Mouse (Mus musculus) intestine, postnatal 0 days (tissue): Measurements from ENCODE around the gene 2810004N23Rik. TPM values are rescaled to one million over a fixed set of nuclear protein-coding genes. Genes with fewer than 3 reads are reported as not detected.
A peak's percentile ranks its signal among the peaks of the same experiment; 100 is the strongest.

Source experiments
- ATAC-seq: fragments of 200-750 bp; cut with Nextera tagmentation; 2 replicates; pipeline ENCODE4 v1.8.0; 2017; ENCODE audit warnings: mild to moderate bottlenecking, moderate TSS enrichment, moderate library complexity
- H3K27ac ChIP-seq: fragments of 300-500 bp; sonication (generic); 2 replicates; pipeline ENCODE4 v1.5.1; 2014; ENCODE audit warnings: mild to moderate bottlenecking, low read depth, low read length, moderate library complexity
- H3K27me3 ChIP-seq: fragments of 300-500 bp; sonication (generic); replicated peaks from 2 replicates; pipeline ENCODE4 v1.6.1; 2014; ENCODE audit warnings: low read length, mixed read lengths; ENCODE audit not compliant: control insufficient read depth, insufficient read depth
- H3K36me3 ChIP-seq: fragments of 300-500 bp; sonication (generic); 2 replicates; pipeline ENCODE4 v1.6.1; 2014; ENCODE audit warnings: mild to moderate bottlenecking, moderate library complexity; ENCODE audit not compliant: control insufficient read depth, insufficient read depth
- H3K4me1 ChIP-seq: fragments of 300-500 bp; sonication (generic); replicated peaks from 2 replicates; pipeline ENCODE4 v1.6.1; 2014; ENCODE audit warnings: antibody characterized with exemption, low read length, mixed read lengths; ENCODE audit not compliant: control insufficient read depth, insufficient read depth
- H3K4me2 ChIP-seq: fragments of 300-500 bp; sonication (generic); replicated peaks from 2 replicates; pipeline ENCODE4 v1.6.1; 2014; ENCODE audit warnings: low read depth, mild to moderate bottlenecking, moderate library complexity
- H3K4me3 ChIP-seq: fragments of 300-500 bp; sonication (generic); 2 replicates; pipeline ENCODE4 v1.5.1; 2014; ENCODE audit warnings: low read depth, low read length
- H3K9ac ChIP-seq: fragments of 300-500 bp; sonication (generic); 2 replicates; pipeline ENCODE4 v1.6.1; 2014; ENCODE audit warnings: mild to moderate bottlenecking, low read depth, low read length
- H3K9me3 ChIP-seq: fragments of 300-500 bp; sonication (generic); 2 replicates; pipeline ENCODE4 v1.6.1; 2016; ENCODE audit warnings: mixed run types; ENCODE audit not compliant: control insufficient read depth
- CTCF ChIP-seq: sonication (generic); IDR thresholded peaks from 2 replicates; pipeline ENCODE4 v1.5.1; 2016; ENCODE audit warnings: low read depth, mild to moderate bottlenecking, control low read depth, antibody characterized with exemption, moderate library complexity
- WGBS: fragments of 180-500 bp; shearing (Covaris S2); extraction: QIAGEN DNeasy Blood & Tissue Kit; methylation state at CpG from one replicate; pipeline ENCODE4 v1.1.7; 2014; 5-methylcytosine and 5-hydroxymethylcytosine counted together
- polyA plus RNA-seq: library from polyadenylated mRNA; unstranded; fragments of >200 nt; fragmentation: Nextera tagmentation; extraction: Ambion mirVana; gene quantifications from 2 replicates; pipeline ENCODE4 v1.2.1, GENCODE M21; 2015

Gene 2810004N23Rik
- polyA plus RNA-seq, 1 experiment from 2014 or later = 17.7 TPM

GRCm38 (mm10) chr8:124869708-124870107 is 6.8 kb upstream of the 2810004N23Rik start:
- no peak overlapping the region for H3K4me3 ChIP-seq
- peaks cover 40% of the 10 kb centered on the region for H3K36me3 ChIP-seq
- H3K27ac ChIP-seq = no peak overlapping the region
- TF ChIP-seq CTCF = no peak
- H3K27me3 ChIP-seq = no peaks in the 10 kb centered on the region
- H3K9me3 ChIP-seq = no peaks in the 10 kb centered on the region
- no peaks in the 10 kb centered on the region for H3K4me1 ChIP-seq
- 81% methylated on average over 6 of the region's 6 CpGs for WGBS
- no peak overlapping the region for H3K9ac ChIP-seq
- no peak for ATAC-seq
- H3K4me2 ChIP-seq = no peak overlapping the region

DNA sequence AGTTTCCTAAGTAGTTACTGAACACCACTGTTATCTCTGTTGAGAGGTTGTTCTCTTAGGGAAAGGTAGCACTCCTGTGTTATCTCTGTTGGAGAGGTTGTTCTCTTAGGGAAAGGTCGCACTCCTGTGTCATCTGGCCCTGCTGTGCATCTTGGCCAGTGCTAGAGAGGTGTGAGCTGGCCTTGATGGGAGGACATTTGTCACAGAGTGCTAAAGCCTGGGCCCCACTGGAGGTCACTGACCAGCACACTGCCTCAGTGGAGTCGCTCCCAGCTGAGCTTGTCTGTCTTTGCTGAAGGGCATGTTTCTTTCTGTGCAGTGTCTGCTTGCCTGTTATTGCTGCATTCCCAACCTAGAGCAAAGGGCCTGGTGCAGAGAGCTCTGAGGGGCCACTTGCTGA is 4.2 kb upstream of the 2810004N23Rik start:
- 41% methylated on average over 2 of the region's 2 CpGs for WGBS
- Histone ChIP-seq H3K27me3 (no peaks in the 10 kb centered on the region), H3K4me3 (no peak overlapping the region), H3K9ac (no peak overlapping the region), H3K9me3 (no peaks in the 10 kb centered on the region), H3K4me2 (no peak overlapping the region), H3K4me1 (no peaks in the 10 kb centered on the region), H3K27ac (no peak overlapping the region), H3K36me3 (peaks cover 17% of the 10 kb centered on the region; the same call in 1 of the 2 replicates)
- TF ChIP-seq CTCF = no peak
- ATAC-seq = no peak

DNA sequence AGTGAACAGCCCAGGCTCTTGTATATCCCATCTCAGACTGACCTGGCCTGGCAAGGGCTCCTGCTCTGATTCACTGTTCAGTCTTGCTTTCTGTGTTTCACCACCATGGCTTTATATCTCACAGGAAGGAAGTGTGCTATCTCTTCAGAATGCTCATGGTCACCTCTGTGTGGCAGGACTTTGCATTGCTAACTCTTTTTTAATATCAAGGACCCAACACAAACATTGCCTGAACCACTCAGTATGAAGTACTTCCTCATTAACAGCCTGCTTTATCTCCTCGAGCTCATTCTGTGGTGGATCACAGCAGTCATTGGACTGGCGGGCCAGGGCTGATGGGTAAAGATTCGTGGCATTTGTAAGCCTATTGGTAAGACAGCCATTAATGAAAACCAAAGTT is 3.7 kb upstream of the 2810004N23Rik start:
- 45% methylated on average over 3 of the region's 3 CpGs for WGBS
- Histone ChIP-seq H3K36me3 (peaks cover 13% of the 10 kb centered on the region; the same call in 1 of the 2 replicates), H3K4me3 (no peak overlapping the region), H3K9ac (no peak overlapping the region), H3K27me3 (no peaks in the 10 kb centered on the region), H3K4me1 (no peaks in the 10 kb centered on the region), H3K4me2 (no peak overlapping the region), H3K27ac (no peak overlapping the region), H3K9me3 (no peaks in the 10 kb centered on the region)
- TF ChIP-seq CTCF = no peak
- no peak for ATAC-seq

- Histone ChIP-seq H3K27me3 (no peaks in the 10 kb centered on the region), H3K4me2 (peak overlapping the region; percentile 79), H3K4me3 (peak overlapping the region; percentile 91), H3K9ac (peak overlapping the region; percentile 92), H3K4me1 (no peaks in the 10 kb centered on the region), H3K27ac (no peak overlapping the region), H3K36me3 (peaks cover 9% of the 10 kb centered on the region; the same call in 1 of the 2 replicates), H3K9me3 (no peaks in the 10 kb centered on the region)
- TF ChIP-seq CTCF = peak; percentile 10; the same call in 1 of the 2 replicates
- 4% methylated on average over 8 of the region's 8 CpGs for WGBS
- ATAC-seq = no peak
Observed at GRCm38 (mm10) chr8:124863729-124864128, 809 bp upstream of the 2810004N23Rik start.

GRCm38 (mm10) chr8:124863163-124863677 is 300 bp upstream of the 2810004N23Rik start:
- peak; percentile 27 for TF ChIP-seq CTCF
- peak overlapping the region; percentile 87 for H3K27ac ChIP-seq
- no peak; the same call in 1 of the 2 replicates for ATAC-seq
- H3K27me3 ChIP-seq = no peaks in the 10 kb centered on the region
- H3K4me1 ChIP-seq = no peaks in the 10 kb centered on the region
- H3K36me3 ChIP-seq = peaks cover 11% of the 10 kb centered on the region; the same call in 1 of the 2 replicates
- H3K4me2 ChIP-seq = peak overlapping the region; percentile 79
- WGBS = under 1% methylated on average over 33 of the region's 33 CpGs
- peak overlapping the region; percentile 91 for H3K4me3 ChIP-seq
- H3K9ac ChIP-seq = peak overlapping the region; percentile 92
- no peaks in the 10 kb centered on the region for H3K9me3 ChIP-seq

DNA sequence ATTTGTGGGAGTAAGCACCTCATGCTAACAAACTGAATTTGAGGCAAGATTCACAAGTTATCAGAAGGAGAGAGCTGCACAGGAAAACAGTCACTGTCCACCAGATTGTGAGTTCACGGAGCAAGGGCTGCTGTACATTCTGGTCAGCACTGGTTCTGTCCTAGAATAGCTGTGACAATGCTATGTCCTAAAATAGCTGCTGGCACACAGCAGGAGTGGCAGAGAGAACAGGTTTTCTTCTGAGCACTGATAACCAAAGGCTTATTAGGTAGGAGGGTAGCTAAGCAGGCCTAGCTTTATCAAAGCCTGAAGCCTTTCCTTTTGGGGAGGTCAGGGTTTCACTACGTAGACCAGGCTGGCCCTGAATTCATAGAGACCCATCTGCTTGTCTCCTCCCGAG is 2.7 kb downstream of the 2810004N23Rik start:
- no peak overlapping the region for H3K4me2 ChIP-seq
- no peaks in the 10 kb centered on the region for H3K27me3 ChIP-seq
- no peak overlapping the region for H3K4me3 ChIP-seq
- no peak overlapping the region for H3K27ac ChIP-seq
- ATAC-seq = no peak
- WGBS = 90% methylated on average over 3 of the region's 3 CpGs
- H3K4me1 ChIP-seq = no peaks in the 10 kb centered on the region
- H3K9me3 ChIP-seq = no peaks in the 10 kb centered on the region
- peaks cover 26% of the 10 kb centered on the region for H3K36me3 ChIP-seq
- TF ChIP-seq CTCF = no peak
- H3K9ac ChIP-seq = no peak overlapping the region
